Mouse (Mus musculus) liver, adult 2 months (tissue): ENCODE measurements around the gene Chn1.

Experiments used
- CTCF ChIP-seq: fragments of 200-500 bp; IDR thresholded peaks from 2 replicates; pipeline ENCODE4 v1.5.1; 2011; ENCODE audit warnings: low read depth, low read length, control low read depth
- POLR2A ChIP-seq: fragments of 200-500 bp; IDR thresholded peaks from 2 replicates; pipeline ENCODE4 v1.6.1; 2011; ENCODE audit warnings: low read length, control low read depth; ENCODE audit not compliant: insufficient read depth; ENCODE audit errors: extremely low read depth

DNA sequence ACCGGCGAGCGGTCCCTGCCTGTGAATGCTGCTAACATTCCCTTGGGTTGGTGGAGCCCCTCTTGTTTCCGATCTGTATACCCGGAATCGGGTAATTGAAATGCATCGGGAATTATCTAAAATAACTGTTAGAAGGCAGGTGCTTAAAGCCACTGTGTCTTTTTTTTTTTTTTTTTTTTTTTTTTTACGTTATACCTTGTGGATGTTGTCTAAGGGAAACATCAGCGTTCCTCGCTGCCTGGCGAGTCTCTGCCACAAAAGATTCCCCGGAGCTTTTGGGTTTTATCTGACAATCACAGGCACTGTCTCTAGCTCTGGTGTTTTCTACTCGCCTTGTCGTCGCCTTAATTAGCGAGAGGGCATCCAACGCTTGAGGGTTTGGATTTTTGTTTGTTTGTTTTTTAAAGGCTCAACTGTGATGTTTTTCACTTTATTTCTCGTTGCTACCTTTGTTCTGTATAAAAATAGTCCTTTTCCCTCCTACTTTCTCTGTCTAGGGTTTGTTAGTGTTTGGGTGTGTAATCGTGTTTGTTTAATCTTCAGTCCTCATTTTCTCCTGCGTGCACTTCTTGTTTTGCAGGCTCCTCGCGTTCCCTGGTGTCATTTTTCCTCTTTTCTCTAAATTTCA lies 651 bp upstream of the Chn1 start:
- no peak for TF ChIP-seq CTCF
- no peak for TF ChIP-seq POLR2A
